Mouse (Mus musculus): ENCODE results near the gene Gm10203.
"Not testable (repeated sequence)": the region's sequence is repeated elsewhere in the genome, so short reads cannot be mapped to it uniquely, and the experiment has no call there.

The Gm10203 gene

DNA sequence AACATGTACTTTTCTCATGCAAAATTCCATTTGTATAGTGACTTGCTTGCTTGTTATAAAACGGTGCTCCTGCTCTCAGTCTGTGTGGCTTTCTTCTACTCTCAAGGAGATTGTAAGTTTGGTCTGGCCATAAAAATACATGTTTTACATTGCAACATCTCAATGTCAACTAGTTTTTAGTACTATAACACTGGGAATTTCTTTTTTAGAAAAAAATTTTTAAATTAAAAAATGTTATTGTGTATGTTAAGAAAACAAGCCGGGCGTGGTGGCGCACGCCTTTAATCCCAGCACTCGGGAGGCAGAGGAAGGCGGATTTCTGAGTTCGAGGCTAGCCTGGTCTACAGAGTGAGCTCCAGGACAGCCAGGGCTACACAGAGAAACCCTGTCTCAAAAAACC lies at the start of gene Gm10203:
Gm10203 (plus strand) TSS at position 301 of the 400 bp plus-strand sequence.
- not testable (repeated sequence) for DNase-seq (ENCODE audit: low spot score)

DNA sequence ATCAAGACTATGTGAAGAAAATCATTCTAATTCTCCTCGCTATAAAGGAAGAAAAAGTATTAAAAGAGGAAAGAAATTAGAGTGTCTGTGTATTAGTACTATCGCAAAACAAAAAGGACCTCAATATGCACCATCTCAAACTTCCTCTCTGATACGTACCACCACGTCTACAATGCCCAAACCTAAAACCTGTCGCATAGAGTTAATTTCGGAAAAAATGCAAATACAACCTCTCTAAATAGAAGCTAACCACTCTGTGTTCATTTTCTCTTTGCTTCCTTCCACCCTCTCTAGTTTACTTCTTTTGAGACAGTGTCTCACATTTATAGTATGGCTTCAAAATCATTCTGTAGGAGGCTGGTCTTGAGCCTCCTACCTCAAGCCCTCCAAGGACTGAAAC lies 37.6 kb upstream of the Gm10203 start:
- DNase-seq (ENCODE audit: low spot score) = no peak

DNA sequence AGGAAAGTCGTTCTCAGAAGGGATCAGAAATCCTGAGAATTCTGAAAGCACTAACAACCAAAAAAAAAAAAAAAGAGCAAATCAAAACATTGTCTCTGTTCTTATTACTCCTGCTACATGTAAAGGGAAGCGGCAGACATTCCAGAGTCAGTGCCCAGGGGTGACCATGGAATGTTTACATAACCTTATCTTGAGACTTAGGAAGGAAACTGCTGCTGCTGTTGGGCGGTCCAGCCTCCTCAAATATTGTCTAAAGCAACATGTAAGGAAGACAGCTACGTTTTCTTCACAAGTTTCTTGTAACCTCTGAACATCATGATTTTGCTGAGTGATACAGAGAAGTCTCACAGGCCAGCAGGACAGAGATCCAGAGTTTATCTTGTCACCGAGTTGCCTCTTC lies 36.5 kb upstream of the Gm10203 start:
- DNase-seq (ENCODE audit: low spot score) = peak; percentile 73

DNA sequence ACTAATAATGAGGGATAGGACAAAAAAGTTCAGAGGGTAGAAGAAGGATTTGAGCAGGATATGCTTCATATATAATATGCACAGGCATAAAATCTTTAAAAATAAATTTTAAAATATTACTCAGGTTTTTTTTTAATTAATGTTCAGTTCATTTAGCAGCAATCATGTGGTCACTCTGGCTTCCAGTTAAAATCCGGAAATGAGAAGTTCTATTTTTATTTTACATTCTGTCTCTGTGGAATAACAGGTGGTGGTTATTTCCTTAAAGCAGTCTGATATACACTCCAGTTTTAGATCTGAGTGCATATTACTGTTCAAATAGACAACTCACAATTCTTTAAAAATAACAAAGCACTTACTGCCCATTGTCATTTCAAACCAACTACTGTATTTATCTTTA lies 35.4 kb upstream of the Gm10203 start:
- no peak for DNase-seq (ENCODE audit: low spot score)

DNA sequence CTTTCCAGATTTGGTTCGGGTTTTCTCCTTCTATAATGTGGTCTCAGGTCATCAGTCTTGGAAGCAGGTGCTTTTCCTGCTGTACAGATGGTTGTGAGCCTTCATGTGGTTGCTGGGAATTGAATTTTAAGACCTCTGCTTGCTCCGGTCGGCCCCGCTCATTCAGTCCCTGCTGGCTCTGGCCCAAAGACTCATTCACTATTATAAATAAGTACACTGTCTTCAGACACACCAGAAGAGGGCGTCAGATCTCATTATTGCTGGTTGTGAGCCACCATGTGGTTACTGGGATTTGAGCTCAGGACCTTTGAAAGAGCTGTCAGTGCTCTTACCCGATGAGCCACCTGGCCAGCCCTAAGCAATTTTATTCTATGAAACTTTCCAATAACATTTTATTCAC lies 34.6 kb upstream of the Gm10203 start:
- no peak for DNase-seq (ENCODE audit: low spot score)

DNA sequence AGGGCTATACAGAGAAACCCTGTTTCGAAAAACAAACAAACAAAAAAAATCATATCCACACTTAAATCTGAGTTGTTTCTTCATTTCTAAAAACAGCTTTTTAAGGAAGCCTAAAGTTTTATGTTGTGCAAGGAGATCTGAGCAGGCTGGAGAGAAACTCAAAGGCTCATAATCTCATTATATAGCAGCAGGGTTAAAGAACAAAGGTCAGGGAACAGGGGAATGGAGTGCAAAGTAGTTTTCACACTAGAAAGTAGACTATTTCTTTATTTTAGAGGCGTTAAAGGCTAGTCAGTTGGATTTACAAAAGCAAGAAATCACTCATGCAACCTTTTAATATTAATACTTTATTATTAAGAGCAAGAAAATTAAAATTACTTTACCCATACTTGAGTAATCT lies 33.7 kb upstream of the Gm10203 start:
- DNase-seq (ENCODE audit: low spot score) = no peak

DNA sequence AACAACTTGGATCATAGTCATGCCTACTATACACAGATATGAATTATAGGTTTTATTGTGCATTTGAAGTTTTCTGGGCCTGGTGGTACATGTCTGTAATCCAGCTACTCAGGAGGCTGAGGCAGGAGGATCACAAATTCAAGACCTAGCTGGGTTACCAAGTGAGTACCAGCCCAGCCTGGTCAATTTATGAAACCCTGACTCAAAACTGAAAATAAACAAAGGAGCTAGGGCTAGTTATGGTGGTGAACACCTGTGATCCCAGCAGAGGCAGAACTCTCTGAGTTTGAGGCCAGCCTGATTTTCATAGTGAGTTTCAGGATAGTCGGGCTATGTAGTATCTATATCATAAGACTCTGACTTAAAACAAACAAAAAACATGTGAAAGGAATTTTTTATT lies 32.7 kb upstream of the Gm10203 start:
- DNase-seq (ENCODE audit: low spot score) = no peak

DNA sequence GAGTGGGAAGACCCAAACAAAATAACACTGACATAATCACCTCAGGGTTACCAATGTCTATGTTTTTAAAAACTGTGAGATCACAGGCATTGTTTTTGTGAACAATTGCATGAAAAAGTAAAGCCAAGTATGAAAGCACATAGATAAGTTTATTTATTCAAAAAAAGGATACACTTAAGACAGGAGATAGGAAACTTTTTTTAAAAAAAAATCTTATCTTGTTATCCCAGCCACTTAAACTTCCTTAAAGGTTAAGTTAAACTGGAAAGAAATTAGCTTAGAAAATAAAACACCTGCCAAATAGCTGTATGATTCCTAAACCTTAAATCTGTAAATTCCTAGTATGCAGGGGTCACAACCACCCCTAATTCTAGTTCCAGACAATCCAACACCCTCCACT lies 31.0 kb upstream of the Gm10203 start:
- DNase-seq (ENCODE audit: low spot score) = no peak

DNA sequence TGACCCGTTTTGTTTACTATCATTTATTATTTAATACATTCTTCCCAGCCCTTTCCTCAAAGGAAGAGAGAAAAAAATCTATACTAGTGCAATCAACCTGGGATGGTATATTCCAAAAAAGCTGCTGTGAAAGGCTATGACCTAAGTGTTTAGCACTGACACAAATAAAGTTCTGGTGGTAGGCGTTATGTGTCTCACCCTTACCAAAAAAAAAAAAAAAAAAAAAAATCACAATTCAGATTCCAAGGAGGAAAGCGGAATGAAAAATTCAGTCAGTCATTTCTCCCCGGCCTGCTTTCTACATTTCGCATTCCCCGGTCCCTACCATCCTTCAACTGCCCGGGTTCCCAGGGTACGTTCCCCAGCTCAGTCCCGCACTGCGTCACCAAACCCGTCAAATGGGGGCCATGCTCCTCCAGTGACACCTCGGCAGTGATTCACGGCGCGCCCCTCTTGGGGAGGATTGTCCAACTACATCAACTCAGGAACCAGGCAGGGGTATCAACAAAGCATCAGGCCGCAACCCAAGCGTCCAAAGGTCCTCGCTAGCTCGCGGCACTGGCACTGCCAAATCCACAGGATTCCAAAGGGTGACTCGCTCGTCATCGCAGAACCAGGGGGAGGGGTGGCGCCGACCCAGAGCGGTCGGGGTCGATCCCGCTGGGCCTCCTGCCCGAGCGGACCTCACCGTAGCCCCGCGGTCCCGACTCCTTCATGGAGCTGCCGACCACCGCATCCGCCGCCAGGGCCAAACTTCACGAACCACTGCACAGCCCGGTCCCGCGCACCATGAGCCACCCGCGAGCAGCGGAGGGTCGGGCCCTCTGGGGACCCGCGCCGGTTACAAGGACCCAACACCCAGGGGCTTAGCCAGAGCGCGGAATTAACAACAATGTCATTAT lies 29.5 kb upstream of the Gm10203 start:
- peak; percentile 81 for DNase-seq (ENCODE audit: low spot score)

DNA sequence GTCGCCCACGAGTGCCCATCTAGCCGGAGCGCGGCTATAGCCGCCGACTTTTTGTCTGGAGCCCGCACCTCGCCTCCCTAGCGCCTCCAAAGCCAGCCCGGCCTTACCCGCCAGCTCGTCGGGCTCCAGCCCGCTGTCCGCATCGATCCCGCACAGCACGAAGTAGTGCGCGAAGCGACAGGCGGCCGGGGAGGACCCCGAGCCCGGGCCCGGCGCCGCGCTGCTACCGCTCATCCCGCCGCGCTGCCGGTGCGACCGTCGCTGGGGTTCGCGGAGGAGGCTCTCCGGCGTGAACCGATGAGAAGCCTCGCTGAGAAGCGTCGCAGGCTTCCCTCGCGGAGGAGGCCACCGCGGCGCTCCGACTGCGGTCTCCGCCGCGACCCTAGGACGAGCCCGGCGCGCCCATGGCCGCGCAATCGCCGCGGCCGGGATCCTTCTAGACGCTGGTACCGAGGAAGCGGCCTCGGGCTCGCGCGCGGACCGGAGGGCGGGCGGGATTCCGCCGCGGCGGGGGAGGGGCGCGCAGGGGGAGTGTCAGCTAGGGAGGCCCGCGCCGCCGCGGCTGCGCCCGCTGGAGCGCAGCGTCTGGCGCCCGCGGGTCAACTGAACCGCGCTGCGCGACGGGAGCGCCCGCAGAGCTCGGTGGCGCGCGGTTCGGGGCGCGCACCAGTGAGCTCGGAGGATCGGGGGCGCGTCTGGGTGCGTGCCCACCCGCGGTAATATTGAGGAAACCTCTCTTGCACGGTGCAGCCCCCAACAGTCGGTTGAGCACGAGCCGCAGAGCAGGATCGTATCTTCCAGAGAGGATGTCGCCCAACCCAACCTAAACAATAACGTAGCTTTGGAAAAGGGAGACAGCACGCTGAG lies 28.7 kb upstream of the Gm10203 start, which contains the start of gene Dennd5b:
Dennd5b (minus strand) TSS at position 605 of the 867 bp plus-strand sequence.
- DNase-seq (ENCODE audit: low spot score) = peak; percentile 74

DNA sequence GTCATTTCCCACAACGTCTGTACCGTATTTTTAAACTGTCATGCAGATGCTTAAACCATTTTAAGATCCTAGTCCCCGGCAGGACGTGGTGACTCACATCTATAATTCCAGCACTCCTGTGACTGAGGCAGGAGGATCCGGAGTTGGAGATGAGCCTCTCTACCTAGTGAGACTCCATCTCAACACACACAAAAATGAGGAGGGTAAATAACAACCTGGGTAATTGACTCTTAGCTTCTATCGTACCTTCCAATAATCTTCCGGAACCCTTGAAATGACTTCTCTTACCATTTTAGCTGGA lies 28.1 kb upstream of the Gm10203 start:
- no peak for DNase-seq (ENCODE audit: low spot score)

DNA sequence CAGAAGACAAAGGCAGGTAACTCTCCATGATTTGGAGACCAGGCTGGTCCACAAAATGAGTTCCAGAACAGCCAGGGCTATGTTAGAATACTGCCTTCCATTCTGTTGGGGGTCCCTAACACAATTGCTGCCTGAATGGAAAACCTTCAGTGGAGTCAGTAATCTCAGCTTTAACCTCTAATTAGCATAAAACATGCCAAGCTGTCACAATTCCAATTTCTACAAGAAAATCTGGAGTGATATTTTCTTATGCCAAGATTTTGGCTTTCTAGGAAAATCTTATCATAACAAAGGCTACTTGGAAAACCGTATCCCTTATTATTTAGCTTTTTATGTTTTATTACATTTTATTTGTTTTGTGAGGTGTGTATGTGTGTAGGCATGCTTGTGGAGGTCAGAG lies 26.5 kb upstream of the Gm10203 start:
- no peak for DNase-seq (ENCODE audit: low spot score)

DNA sequence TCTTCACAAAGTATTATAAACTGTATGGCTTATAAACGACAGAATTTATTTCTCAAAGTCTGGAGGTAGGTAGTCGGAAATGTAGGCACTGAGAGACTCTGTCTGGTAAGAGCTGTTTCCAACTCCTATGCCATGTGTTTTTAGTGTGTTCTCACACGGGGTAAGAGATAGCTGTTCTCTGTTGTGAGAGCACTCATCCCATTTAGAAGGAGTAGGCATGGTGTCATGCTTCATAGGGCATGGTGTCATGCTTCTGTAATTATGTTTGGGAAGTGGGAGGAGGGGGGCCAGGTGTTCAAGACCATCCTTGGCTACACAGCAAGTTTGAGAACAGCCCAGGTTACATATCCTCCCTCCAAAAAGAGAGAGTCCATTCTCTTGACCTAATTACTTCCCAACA lies 22.4 kb upstream of the Gm10203 start:
- no peak for DNase-seq (ENCODE audit: low spot score)

DNA sequence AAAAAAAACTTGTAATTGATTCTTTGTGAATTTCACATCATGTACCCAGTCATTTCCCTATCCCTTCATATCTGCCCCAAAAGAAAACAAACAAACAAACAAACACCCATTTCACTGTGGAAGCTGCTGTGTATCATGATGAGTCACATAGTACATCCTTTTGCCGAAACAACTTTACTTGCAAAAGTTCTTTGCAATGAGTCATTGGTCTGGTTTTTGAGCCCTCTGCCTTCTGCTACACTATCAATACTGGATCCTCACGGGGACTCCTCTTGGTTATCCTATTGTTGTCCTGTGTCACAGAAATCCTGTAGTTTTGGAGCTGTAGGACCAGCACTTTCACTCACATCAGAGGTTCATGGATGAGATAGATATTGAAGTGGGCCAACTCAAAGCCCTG lies 21.1 kb upstream of the Gm10203 start:
- DNase-seq (ENCODE audit: low spot score) = no peak

DNA sequence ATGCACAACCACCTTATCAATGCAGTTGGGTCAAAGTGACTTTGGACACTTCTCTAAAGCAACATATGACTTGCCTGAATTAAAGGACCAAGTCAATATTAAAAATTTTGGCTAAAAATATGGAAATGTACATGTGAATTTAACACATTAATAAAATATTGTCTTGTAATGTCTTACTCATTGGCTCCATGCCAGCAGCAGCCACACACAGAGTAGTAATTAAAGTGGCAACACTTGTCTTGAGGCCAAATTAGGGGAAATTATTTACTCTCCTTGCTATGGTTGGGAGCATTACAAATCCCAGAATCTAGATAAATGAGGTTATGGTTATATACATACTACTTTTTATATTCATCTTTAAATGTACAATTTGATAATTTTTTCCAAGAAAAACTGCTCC lies 13.0 kb upstream of the Gm10203 start:
- DNase-seq (ENCODE audit: low spot score) = no peak

DNA sequence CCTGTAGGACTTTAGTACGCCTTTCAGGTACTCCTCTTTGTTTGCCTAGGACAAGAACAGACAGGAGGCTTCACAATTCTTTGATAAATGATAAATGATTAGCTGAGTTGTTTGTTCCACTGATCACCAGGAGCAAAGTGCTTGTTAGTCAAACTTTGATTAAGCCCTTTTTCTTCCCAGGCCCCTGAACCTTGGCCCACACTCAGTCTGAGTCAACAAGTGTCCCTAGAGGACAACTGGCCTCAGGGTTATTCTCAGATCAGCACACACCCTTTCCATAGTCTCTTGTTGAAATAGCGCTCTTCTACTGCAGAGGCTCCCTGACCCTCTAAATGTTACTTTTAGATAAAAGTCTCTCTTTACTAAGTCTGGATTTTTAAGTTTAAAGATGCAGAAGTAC lies 11.0 kb upstream of the Gm10203 start:
- DNase-seq (ENCODE audit: low spot score) = peak; percentile 9

DNA sequence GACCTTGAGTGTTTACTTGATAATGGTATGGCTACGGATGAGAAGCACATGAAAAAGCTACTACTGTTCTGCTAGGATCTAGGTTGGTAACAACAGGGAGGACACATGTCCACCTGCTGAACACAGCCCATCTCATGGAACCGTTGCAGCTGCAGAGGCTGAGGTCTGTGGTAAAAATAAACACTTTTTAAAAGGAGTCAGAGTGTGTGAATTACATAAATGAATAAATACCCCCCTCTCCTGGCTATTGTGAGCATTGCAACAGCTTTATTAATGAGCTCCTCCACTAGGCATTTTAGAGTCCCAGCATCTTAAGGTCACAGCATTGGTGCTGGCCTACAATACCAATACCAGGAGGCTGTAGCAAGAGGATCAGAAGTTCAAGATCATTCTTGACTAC lies 10.1 kb upstream of the Gm10203 start:
- DNase-seq (ENCODE audit: low spot score) = peak; percentile 64

DNA sequence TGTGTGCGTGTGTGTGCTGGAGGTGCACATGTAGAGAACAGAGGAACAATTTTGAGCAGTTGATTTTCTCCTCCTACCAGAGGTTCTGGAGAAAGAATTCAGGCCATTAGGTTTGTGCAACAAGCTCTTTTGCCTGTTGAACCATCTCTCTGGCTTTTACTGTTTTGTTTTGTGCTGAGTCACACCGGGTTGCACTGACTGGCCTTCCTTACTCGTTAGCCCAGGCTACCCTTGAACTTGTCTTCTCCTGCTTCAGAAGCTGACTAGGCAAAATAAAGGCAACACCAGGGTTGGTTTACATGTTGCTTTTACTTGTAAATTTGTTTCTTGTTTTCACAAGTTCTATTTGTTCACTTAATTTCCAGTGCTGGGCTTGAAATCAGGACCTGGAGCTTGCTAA lies 6.9 kb upstream of the Gm10203 start:
- DNase-seq (ENCODE audit: low spot score) = no peak

DNA sequence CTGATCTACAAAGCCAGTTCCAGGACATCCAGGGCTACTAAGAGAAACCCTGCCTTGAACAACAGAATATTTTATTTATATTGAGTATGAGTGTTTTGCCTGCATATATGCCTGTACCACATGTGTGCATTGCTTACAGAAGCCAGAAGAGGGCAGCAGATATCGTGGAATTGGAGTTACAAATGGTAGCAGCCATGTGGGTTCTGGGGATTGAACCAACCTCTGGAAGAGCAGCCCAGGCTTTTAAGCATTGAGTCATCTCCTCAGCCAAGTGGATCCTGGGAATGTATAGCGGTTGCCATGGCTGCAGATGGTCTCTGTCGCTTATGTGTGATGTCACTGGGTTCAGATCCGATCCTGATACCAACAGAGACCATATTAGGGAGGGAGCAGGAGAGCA lies 3.3 kb upstream of the Gm10203 start:
- peak; percentile 67 for DNase-seq (ENCODE audit: low spot score)

DNA sequence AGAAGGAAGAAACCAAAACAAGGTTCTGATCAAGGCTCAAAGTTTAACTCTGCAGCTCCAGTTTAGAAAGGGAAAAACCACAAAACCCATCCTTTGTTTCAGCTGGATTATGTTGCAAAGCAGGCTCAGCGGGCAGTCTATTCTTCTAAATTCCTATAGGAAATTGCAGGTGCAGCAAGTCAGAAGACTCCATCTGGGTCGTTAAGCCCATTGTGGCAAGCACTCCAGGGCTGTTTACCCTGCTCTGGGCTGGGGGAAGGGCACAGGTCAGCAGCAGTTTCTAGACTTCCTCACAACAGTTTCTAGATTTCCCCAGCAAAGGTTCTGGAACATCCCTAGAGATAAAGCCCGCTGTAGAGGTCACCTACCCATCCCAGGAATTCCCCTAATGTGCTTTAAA lies 1.1 kb downstream of the Gm10203 start:
- peak; percentile 19 for DNase-seq (ENCODE audit: low spot score)

DNA sequence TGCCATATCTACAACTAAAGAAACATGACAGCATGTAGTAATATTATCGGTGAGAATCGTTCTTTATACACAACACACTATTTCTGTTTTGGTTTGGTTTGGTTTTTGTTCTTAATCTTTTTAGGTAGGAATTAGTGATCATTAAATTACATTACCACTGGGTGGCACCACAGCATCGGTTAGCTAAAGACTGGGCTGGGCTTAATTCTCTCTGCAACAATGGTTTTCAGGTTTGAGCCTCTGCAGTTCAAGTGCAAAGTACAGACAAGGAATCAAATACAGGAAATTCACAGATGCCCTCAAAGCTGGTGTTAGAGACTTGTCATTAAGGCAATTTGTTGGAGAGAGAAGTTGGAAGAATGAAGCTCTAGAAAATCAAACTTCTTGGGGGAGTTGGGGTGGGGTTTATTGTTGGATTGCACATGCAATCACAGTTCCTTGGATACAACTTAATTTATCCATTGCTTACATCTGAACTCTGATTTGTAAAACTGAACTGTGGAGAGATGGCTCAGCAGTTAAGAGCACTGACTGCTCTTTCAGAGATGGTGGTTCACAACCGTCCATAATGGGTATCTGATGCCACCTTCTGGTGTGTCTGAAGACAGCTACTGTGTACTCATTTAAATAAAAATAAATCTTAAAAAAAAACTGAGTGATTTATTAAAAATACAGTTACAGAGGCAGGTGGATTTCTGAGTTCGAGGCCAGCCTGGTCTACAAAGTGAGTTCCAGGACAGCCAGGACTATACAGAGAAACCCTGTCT lies 2.5 kb downstream of the Gm10203 start:
- peak; percentile 91 for DNase-seq (ENCODE audit: low spot score)

DNA sequence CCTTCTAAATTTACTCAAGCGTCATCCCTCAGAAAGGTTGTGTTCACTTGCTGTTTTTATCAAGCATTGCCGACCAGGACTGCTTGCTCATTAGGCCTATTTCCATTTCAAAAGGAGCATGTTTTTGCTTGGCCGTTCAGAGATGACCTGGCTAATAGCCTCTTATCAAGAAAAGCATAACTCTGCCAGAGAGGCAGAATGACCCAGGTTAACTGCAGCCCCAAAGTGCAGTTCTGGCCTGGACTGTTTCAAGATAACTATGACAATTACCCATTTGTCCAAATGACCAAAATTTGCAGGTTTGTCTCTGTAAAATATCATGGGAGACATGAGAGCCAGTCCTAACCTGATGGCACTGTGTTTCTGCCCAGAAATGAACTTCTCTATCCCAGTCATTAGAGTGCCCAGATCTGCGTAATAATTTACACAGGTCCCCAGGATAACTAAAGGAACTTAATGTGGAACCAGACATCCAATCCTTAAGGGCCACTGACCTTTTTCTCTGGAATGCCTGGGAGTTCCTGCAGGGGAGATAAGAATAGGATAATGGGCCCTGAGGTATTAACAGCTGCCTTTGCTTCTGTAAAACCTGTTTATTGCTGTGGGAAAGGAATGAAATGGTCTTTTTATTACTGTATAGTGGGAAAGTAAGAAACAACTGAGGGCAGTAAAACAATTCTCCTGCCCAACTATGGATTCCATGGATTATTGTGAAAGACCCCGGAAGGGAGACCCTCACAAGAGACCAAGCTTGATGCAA lies 4.6 kb downstream of the Gm10203 start:
- DNase-seq (ENCODE audit: low spot score) = peak; percentile 54
